8 mouse cellular contexts compared by ENCODE assay signal in genomic region chr17:21566220-21566619, GRCm38 (mm10). TPM values are rescaled to one million over a fixed set of nuclear protein-coding genes. Genes with fewer than 3 reads are reported as not detected.
DNase-seq lines count a peak whose midpoint lies in the region; ATAC-seq and TF ChIP-seq lines count a peak whose summit lies in the region.

No protein-coding gene starts in this region.

- TF ChIP-seq EP300 in liver, embryonic 14.5 days (IDR thresholded peaks at IDR 0.05; ENCODE audit: low read depth) = no peak

- WGBS in embryonic facial prominence, embryonic 12.5 days = 5% methylated on average over 5 of the region's 5 CpGs
- WGBS in heart, embryonic 14.5 days = 2% methylated on average over 5 of the region's 5 CpGs
- 1% methylated on average over 5 of the region's 5 CpGs for WGBS in liver, embryonic 14.5 days (ENCODE audit: insufficient replicate concordance)
- WGBS in neural tube, embryonic 12.5 days = 11% methylated on average over 5 of the region's 5 CpGs

- peak overlapping the region; percentile 72 for H3K4me2 ChIP-seq in embryonic facial prominence, embryonic 12.5 days (replicated peaks)
- H3K4me2 ChIP-seq in heart, embryonic 14.5 days (ENCODE audit: low read length) = peak overlapping the region; percentile 93
- H3K4me2 ChIP-seq in liver, embryonic 14.5 days (ENCODE audit: low read depth) = peak overlapping the region; percentile 92
- H3K4me2 ChIP-seq in neural tube, embryonic 12.5 days (replicated peaks) = peak overlapping the region; percentile 67

- no peaks in the 10 kb centered on the region for H3K4me1 ChIP-seq in embryonic facial prominence, embryonic 12.5 days
- peaks cover 5% of the 10 kb centered on the region in 2 experiments; a peak in 1 of 4 replicates for H3K4me1 ChIP-seq in heart, embryonic 14.5 days (ENCODE audit: control insufficient read depth in 2 of 2, insufficient read depth in 2 of 2, low read length in 2 of 2)
- H3K4me1 ChIP-seq in liver, embryonic 14.5 days (replicated peaks; ENCODE audit: control insufficient read depth in 2 of 2, insufficient read depth in 2 of 2, low read length in 1 of 2) = peaks cover 4 to 11% of the 10 kb centered on the region in 2 experiments
- peaks cover 3% of the 10 kb centered on the region; the same call in 1 of the 2 replicates for H3K4me1 ChIP-seq in neural tube, embryonic 12.5 days

- ATAC-seq in embryonic facial prominence, embryonic 12.5 days (ENCODE audit: insufficient number of reproducible peaks, insufficient read depth, low FRiP score, low TSS enrichment) = peak; percentile 68
- ATAC-seq in heart, embryonic 14.5 days (ENCODE audit: insufficient number of reproducible peaks, insufficient read depth, low FRiP score, low read depth) = peak; percentile 75
- ATAC-seq in liver, embryonic 14.5 days (ENCODE audit: insufficient read depth) = peak; percentile 63
- peak; percentile 72 for ATAC-seq in neural tube, embryonic 12.5 days (ENCODE audit: low FRiP score, low read depth)

- TF ChIP-seq CTCF in liver, embryonic 14.5 days (IDR thresholded peaks at IDR 0.05; ENCODE audit: low read depth) = peak; percentile 45; the same call in 1 of the 2 replicates

- no peaks in the 10 kb centered on the region for H3K9me3 ChIP-seq in embryonic facial prominence, embryonic 12.5 days
- H3K9me3 ChIP-seq in heart, embryonic 14.5 days (ENCODE audit: control insufficient read depth, low read length) = no peaks in the 10 kb centered on the region
- H3K9me3 ChIP-seq in liver, embryonic 14.5 days (ENCODE audit: control insufficient read depth, low read length) = no peaks in the 10 kb centered on the region
- H3K9me3 ChIP-seq in neural tube, embryonic 12.5 days = no peaks in the 10 kb centered on the region

- H3K27me3 ChIP-seq in embryonic facial prominence, embryonic 12.5 days = no peaks in the 10 kb centered on the region
- no peaks in the 10 kb centered on the region for H3K27me3 ChIP-seq in heart, embryonic 14.5 days (ENCODE audit: control insufficient read depth, insufficient read depth, low read length)
- H3K27me3 ChIP-seq in liver, embryonic 14.5 days (ENCODE audit: control insufficient read depth, insufficient read depth, low read length) = no peaks in the 10 kb centered on the region
- no peaks in the 10 kb centered on the region for H3K27me3 ChIP-seq in neural tube, embryonic 12.5 days (replicated peaks)

- H3K27ac ChIP-seq in embryonic facial prominence, embryonic 12.5 days = peak overlapping the region; percentile 87
- peak overlapping the region; percentile 91 to 98 for H3K27ac ChIP-seq in heart, embryonic 14.5 days (replicated peaks in 1 of 2; ENCODE audit: control insufficient read depth in 1 of 2, insufficient read depth in 1 of 2, low read depth in 2 of 2, low read length in 2 of 2)
- peak overlapping the region; percentile 89 for H3K27ac ChIP-seq in liver, embryonic 14.5 days
- peak overlapping the region; percentile 60; the same call in 1 of the 2 replicates for H3K27ac ChIP-seq in neural tube, embryonic 12.5 days

- H3K36me3 ChIP-seq in embryonic facial prominence, embryonic 12.5 days = no peaks in the 10 kb centered on the region
- peaks cover 23% of the 10 kb centered on the region for H3K36me3 ChIP-seq in heart, embryonic 14.5 days (ENCODE audit: control insufficient read depth, insufficient read depth, low read length)
- no peaks in the 10 kb centered on the region for H3K36me3 ChIP-seq in liver, embryonic 14.5 days (replicated peaks; ENCODE audit: control insufficient read depth, insufficient read depth, low read depth)
- H3K36me3 ChIP-seq in neural tube, embryonic 12.5 days = no peaks in the 10 kb centered on the region

- DNase-seq in CD8-positive naive resting alpha-beta T cell, adult 2 months (ENCODE audit: low read depth in 2 of 2, low spot score in 2 of 2) = peak; percentile 13 to 58
- peak; percentile 52 for DNase-seq in adrenal gland, postnatal 10 days
- DNase-seq in kidney, postnatal 25 days = peak; percentile 56
- peak; percentile 46 to 69 (median 52) for DNase-seq in liver, embryonic 14.5 days (ENCODE audit: low read depth in 3 of 3, low spot score in 3 of 3)
- DNase-seq in urinary bladder, postnatal 4 days (ENCODE audit: low spot score in 2 of 2) = no peak

- H3K9ac ChIP-seq in embryonic facial prominence, embryonic 12.5 days = peak overlapping the region; percentile 72; the same call in 1 of the 2 replicates
- peak overlapping the region; percentile 75 for H3K9ac ChIP-seq in heart, embryonic 14.5 days (ENCODE audit: low read length)
- peak overlapping the region; percentile 80 for H3K9ac ChIP-seq in liver, embryonic 14.5 days (replicated peaks)
- peak overlapping the region; percentile 73 for H3K9ac ChIP-seq in neural tube, embryonic 12.5 days

- peak overlapping the region; percentile 61 for H3K4me3 ChIP-seq in embryonic facial prominence, embryonic 12.5 days
- peak overlapping the region; percentile 74 to 97 for H3K4me3 ChIP-seq in heart, embryonic 14.5 days (ENCODE audit: control insufficient read depth in 1 of 2, insufficient read depth in 1 of 2, low read depth in 1 of 2, low read length in 2 of 2)
- peak overlapping the region; percentile 72 to 88; a peak in 3 of 4 replicates for H3K4me3 ChIP-seq in liver, embryonic 14.5 days (ENCODE audit: insufficient read depth in 1 of 2, low read depth in 2 of 2, low read length in 2 of 2)
- peak overlapping the region; percentile 63 for H3K4me3 ChIP-seq in neural tube, embryonic 12.5 days

RNA-seq across cellular contexts. Expression of gene Zfp948, which starts 0.6 kb away (rescaled TPM):
- 10 to 100 TPM; 10.3 to 11.4 TPM for total RNA-seq in adrenal gland, postnatal 10 days (2021)
- polyA plus RNA-seq in embryonic facial prominence, embryonic 12.5 days (2016; fragmentation: Nextera tagmentation; extraction: Ambion mirVana) = 13.8 and 14.7 TPM in 2 replicates
- polyA plus RNA-seq in heart, embryonic 14.5 days (2014; fragmentation: Nextera tagmentation; extraction: Ambion mirVana) = 14.7 and 14.8 TPM in 2 replicates
- polyA plus RNA-seq in liver, embryonic 14.5 days (2012; rRNA removed) = 2.0 and 3.6 TPM in 2 replicates
- 6.3 and 7.6 TPM in 2 replicates for polyA plus RNA-seq in liver, embryonic 14.5 days (2014; fragmentation: Nextera tagmentation; extraction: Ambion mirVana)
- polyA plus RNA-seq in neural tube, embryonic 12.5 days (2016; fragmentation: Nextera tagmentation; extraction: Ambion mirVana) = 14.1 and 16.3 TPM in 2 replicates

RNA-seq across cellular contexts. Expression of gene Zfp52, which starts 30.9 kb away (rescaled TPM):
- total RNA-seq in adrenal gland, postnatal 10 days (2021) = 10 to 100 TPM; 20.0 to 23.6 TPM
- polyA plus RNA-seq in embryonic facial prominence, embryonic 12.5 days (2016; fragmentation: Nextera tagmentation; extraction: Ambion mirVana) = 4.8 and 4.9 TPM in 2 replicates
- 3.8 and 4.0 TPM in 2 replicates for polyA plus RNA-seq in heart, embryonic 14.5 days (2014; fragmentation: Nextera tagmentation; extraction: Ambion mirVana)
- 0.28 and 0.50 TPM in 2 replicates for polyA plus RNA-seq in liver, embryonic 14.5 days (2012; rRNA removed)
- polyA plus RNA-seq in liver, embryonic 14.5 days (2014; fragmentation: Nextera tagmentation; extraction: Ambion mirVana) = 0.48 and 0.51 TPM in 2 replicates
- polyA plus RNA-seq in neural tube, embryonic 12.5 days (2016; fragmentation: Nextera tagmentation; extraction: Ambion mirVana) = 1.6 and 1.9 TPM in 2 replicates

Comparison
In these comparisons a context has a peak if more than half of its experiments do, and no peak if none do; other contexts are left out.
1. DNase-seq: peak in CD8-positive naive resting alpha-beta T cell, adult 2 months (2 of 2), adrenal gland, postnatal 10 days (single experiment), kidney, postnatal 25 days (2 of 2) and liver, embryonic 14.5 days (3 of 3); none in urinary bladder, postnatal 4 days (0 of 2).
2. Peak in every context shown above with its lines, with median percentiles within 50 percentile points of each other: ATAC-seq, H3K27ac ChIP-seq, H3K4me2 ChIP-seq, H3K4me3 ChIP-seq and H3K9ac ChIP-seq.